Mouse (Mus musculus): ENCODE data around the gene Agmo. TPM values are rescaled to one million over a fixed set of nuclear protein-coding genes. Genes with fewer than 3 reads are reported as not detected.

Gene Agmo
- total RNA-seq, 2 experiments from 2014 or later, result 2.2 to 3.1 TPM

Other genes with a start within 250 kb of the Agmo start
- gene Meox2, start 133.1 kb upstream of the Agmo start, total RNA-seq (2021), result 10 to 100 TPM; 60.0 to 68.9 TPM